Mouse (Mus musculus) intestine, postnatal 0 days (tissue): ENCODE measurements around the gene Rcan1. TPM values are rescaled to one million over a fixed set of nuclear protein-coding genes. Genes with fewer than 3 reads are reported as not detected.

ENCODE experiments used
- ATAC-seq: fragments of 200-750 bp; cut with Nextera tagmentation; 2 replicates; pipeline ENCODE4 v1.8.0; 2017; ENCODE audit warnings: mild to moderate bottlenecking, moderate TSS enrichment, moderate library complexity
- H3K27ac ChIP-seq: fragments of 300-500 bp; sonication (generic); 2 replicates; pipeline ENCODE4 v1.5.1; 2014; ENCODE audit warnings: mild to moderate bottlenecking, low read depth, low read length, moderate library complexity
- H3K27me3 ChIP-seq: fragments of 300-500 bp; sonication (generic); replicated peaks from 2 replicates; pipeline ENCODE4 v1.6.1; 2014; ENCODE audit warnings: low read length, mixed read lengths; ENCODE audit not compliant: control insufficient read depth, insufficient read depth
- H3K36me3 ChIP-seq: fragments of 300-500 bp; sonication (generic); 2 replicates; pipeline ENCODE4 v1.6.1; 2014; ENCODE audit warnings: mild to moderate bottlenecking, moderate library complexity; ENCODE audit not compliant: control insufficient read depth, insufficient read depth
- H3K4me1 ChIP-seq: fragments of 300-500 bp; sonication (generic); replicated peaks from 2 replicates; pipeline ENCODE4 v1.6.1; 2014; ENCODE audit warnings: antibody characterized with exemption, low read length, mixed read lengths; ENCODE audit not compliant: control insufficient read depth, insufficient read depth
- H3K4me2 ChIP-seq: fragments of 300-500 bp; sonication (generic); replicated peaks from 2 replicates; pipeline ENCODE4 v1.6.1; 2014; ENCODE audit warnings: low read depth, mild to moderate bottlenecking, moderate library complexity
- H3K4me3 ChIP-seq: fragments of 300-500 bp; sonication (generic); 2 replicates; pipeline ENCODE4 v1.5.1; 2014; ENCODE audit warnings: low read depth, low read length
- H3K9ac ChIP-seq: fragments of 300-500 bp; sonication (generic); 2 replicates; pipeline ENCODE4 v1.6.1; 2014; ENCODE audit warnings: mild to moderate bottlenecking, low read depth, low read length
- H3K9me3 ChIP-seq: fragments of 300-500 bp; sonication (generic); 2 replicates; pipeline ENCODE4 v1.6.1; 2016; ENCODE audit warnings: mixed run types; ENCODE audit not compliant: control insufficient read depth
- CTCF ChIP-seq: sonication (generic); IDR thresholded peaks from 2 replicates; pipeline ENCODE4 v1.5.1; 2016; ENCODE audit warnings: low read depth, mild to moderate bottlenecking, control low read depth, antibody characterized with exemption, moderate library complexity
- WGBS: fragments of 180-500 bp; shearing (Covaris S2); extraction: QIAGEN DNeasy Blood & Tissue Kit; methylation state at CpG from one replicate; pipeline ENCODE4 v1.1.7; 2014; 5-methylcytosine and 5-hydroxymethylcytosine counted together
- polyA plus RNA-seq: library from polyadenylated mRNA; unstranded; fragments of >200 nt; fragmentation: Nextera tagmentation; extraction: Ambion mirVana; gene quantifications from 2 replicates; pipeline ENCODE4 v1.2.1, GENCODE M21; 2015

Rcan1 gene
- polyA plus RNA-seq, 1 experiment from 2014 or later: 52.0 TPM

DNA sequence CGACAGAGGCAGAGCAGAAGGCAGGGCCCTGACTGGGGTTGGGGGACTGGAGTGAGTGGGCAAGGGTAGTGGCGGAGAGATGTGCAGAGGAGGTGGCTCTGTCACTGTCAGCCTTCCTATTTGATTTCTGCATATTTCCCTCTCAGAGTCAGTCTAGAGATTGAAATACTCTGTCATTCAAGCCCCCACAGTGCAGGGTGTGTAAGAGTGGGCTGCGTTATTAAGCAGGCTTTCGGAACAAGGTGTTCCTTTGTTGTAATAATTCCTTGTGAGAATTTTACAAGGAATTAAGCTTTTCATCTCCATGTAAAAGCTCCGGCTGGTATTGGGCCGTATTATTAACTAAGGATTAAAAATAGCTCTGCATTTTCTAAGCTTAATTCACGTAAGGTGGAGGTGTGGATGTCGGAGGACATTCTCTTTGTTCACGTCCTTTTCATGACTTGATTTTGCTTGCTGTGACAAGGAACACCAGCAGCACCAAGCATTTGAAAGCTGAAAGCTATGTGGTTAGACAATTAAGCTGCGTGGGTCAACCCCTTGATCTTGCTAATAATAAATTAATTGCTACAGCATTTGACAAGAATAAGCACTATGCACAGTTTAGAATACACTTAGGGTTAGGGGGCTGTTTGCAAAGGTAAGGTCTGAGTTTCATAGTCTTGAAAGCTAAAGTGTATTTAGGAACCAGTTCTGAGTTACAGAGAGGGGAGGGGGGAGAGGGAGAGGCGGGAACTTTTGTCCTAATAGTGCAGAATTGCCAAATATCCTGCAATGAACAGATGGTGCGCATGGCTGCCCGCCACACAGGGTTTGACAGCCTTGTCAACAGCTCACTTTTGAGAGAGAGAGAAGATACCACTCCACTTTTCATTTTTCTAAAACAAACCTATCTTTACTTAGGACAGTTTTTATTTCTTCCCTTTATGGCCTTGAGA is 40.4 kb upstream of the Rcan1 start:
- H3K4me3 ChIP-seq: no peak overlapping the region
- no peaks in the 10 kb centered on the region for H3K9me3 ChIP-seq
- no peak overlapping the region for H3K9ac ChIP-seq
- no peaks in the 10 kb centered on the region for H3K4me1 ChIP-seq
- no peaks in the 10 kb centered on the region for H3K27me3 ChIP-seq
- TF ChIP-seq CTCF: no peak
- WGBS: 74% methylated on average over 13 of the region's 13 CpGs
- ATAC-seq: no peak
- H3K27ac ChIP-seq: no peak overlapping the region
- no peaks in the 10 kb centered on the region; the same call in 1 of the 2 replicates for H3K36me3 ChIP-seq
- no peak overlapping the region for H3K4me2 ChIP-seq

DNA sequence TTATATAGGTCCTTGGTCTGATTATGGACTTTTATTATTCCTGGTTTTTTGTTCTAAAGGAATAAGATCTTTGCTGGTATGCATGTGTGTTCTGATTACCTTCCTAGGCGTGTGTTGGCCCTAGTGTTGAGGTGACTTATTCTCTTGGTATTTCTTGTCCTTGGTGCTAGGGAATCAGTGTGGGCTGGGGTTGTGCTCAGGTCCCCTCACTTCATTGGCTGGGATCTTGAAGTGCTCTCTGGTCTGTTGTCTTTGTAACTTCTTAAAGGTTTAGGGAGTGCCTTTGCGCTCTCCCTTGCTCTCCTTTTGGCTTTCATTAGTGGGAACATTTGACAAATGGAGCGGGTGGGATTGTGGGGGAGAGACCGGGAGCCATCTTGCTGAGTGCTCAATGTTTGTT is 36.9 kb upstream of the Rcan1 start:
- TF ChIP-seq CTCF: no peak
- WGBS: 88% methylated on average over 4 of the region's 4 CpGs
- ATAC-seq: no peak
- no peaks in the 10 kb centered on the region for H3K27me3 ChIP-seq
- H3K4me3 ChIP-seq: no peak overlapping the region
- H3K9ac ChIP-seq: no peak overlapping the region
- H3K4me2 ChIP-seq: no peak overlapping the region
- H3K36me3 ChIP-seq: peaks cover 4% of the 10 kb centered on the region; the same call in 1 of the 2 replicates
- no peak overlapping the region for H3K27ac ChIP-seq
- no peaks in the 10 kb centered on the region for H3K4me1 ChIP-seq
- no peaks in the 10 kb centered on the region for H3K9me3 ChIP-seq

DNA sequence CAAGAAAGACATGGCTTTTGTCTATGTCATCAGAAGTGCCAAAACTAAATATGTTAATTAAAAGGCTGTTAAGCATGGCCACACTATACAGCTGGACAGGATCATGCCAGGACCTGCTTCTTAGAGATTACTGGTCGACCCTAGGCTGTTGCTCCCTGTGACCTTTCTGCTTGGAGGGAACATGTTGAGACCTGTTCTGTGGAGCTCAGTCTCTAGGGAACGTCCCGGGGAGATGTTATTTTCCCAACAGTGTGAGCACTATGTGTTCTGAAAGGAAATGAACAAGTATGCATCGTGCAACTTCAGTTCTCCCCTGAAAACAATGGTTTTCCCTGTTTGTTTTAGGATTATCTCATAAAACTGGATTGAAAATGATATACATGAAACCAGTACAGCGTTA is 32.4 kb upstream of the Rcan1 start:
- no peaks in the 10 kb centered on the region for H3K9me3 ChIP-seq
- H3K27ac ChIP-seq: no peak overlapping the region
- H3K9ac ChIP-seq: no peak overlapping the region
- no peak for ATAC-seq
- no peaks in the 10 kb centered on the region for H3K27me3 ChIP-seq
- peaks cover 4% of the 10 kb centered on the region; the same call in 1 of the 2 replicates for H3K36me3 ChIP-seq
- no peaks in the 10 kb centered on the region for H3K4me1 ChIP-seq
- TF ChIP-seq CTCF: no peak
- H3K4me3 ChIP-seq: no peak overlapping the region
- no peak overlapping the region for H3K4me2 ChIP-seq
- WGBS: 59% methylated on average over 5 of the region's 5 CpGs

DNA sequence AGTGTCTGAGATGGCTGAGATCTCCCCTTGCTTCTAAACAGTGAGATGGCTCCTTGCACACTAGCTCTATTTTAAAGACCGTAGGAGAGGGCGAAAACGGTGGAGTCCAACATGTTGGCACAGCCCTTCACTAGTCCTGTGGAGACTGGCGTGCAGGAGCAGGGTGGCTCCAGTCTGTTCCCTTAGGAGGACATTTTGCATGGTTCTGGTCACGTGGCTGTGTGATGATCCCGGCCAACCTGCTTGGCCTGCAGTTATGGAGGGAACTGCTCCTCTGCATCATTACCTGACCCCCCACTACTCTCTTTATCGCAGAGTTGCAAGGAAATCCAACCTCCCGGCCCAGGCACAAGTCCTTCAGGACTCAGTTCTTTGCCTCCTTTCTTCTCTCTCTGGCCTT is 29.9 kb upstream of the Rcan1 start:
- peak; percentile 29; the same call in 1 of the 2 replicates for ATAC-seq
- Histone ChIP-seq H3K9me3 (no peaks in the 10 kb centered on the region), H3K4me2 (peak overlapping the region; percentile 74), H3K9ac (no peak overlapping the region), H3K4me3 (peak overlapping the region; percentile 11; the same call in 1 of the 2 replicates), H3K27ac (peak overlapping the region; percentile 63; the same call in 1 of the 2 replicates), H3K36me3 (peaks cover 4% of the 10 kb centered on the region; the same call in 1 of the 2 replicates), H3K27me3 (no peaks in the 10 kb centered on the region), H3K4me1 (no peaks in the 10 kb centered on the region)
- WGBS: 44% methylated on average over 8 of the region's 8 CpGs
- TF ChIP-seq CTCF: no peak

DNA sequence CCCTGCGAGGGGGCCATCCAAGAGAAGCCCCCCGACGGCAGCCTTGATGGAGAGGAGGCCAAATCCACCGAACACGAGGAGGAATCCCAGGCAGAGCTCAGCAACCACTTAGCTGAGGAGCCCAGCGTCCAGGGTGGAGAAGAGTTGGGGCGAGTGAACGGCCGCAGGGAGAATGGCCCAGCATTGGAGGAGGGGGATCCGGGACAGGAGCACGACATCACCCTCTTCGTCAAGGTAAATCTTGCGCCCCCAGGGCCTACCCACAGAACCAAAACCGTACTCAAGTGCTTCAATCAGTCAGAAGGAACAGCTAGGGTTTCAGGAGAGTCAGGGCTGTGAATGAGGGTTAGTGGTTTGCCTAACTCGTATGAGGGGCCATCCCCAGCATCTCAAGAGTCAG is 28.7 kb upstream of the Rcan1 start:
- TF ChIP-seq CTCF: no peak
- WGBS: 11% methylated on average over 15 of the region's 15 CpGs
- H3K27ac ChIP-seq: peak overlapping the region; percentile 73
- no peaks in the 10 kb centered on the region for H3K27me3 ChIP-seq
- ATAC-seq: no peak
- H3K4me2 ChIP-seq: peak overlapping the region; percentile 74
- H3K9ac ChIP-seq: peak overlapping the region; percentile 74
- H3K4me3 ChIP-seq: peak overlapping the region; percentile 58
- H3K36me3 ChIP-seq: no peaks in the 10 kb centered on the region
- no peaks in the 10 kb centered on the region for H3K4me1 ChIP-seq
- no peaks in the 10 kb centered on the region for H3K9me3 ChIP-seq

DNA sequence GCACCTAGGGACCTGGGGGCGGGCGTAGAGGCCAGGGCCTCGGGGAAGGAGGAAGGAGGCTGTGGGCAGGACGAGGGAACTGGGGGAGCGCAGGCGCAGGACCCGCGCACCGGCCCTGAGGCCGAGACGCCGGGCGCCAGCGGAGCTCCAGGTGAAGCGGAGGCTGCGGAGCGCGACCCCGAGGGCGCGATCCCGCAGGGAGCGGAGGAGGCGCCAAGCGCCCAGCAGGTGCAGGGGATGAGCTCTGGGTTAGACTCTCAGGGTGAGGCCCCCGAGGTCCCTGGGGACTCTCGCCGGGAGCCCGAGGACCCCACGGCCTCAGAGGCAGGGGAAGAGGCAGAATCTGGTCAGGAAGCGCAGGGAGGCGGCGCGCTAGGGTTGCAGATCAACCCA is 27.9 kb upstream of the Rcan1 start:
- H3K36me3 ChIP-seq: no peaks in the 10 kb centered on the region
- peak overlapping the region; percentile 74 for H3K4me2 ChIP-seq
- no peaks in the 10 kb centered on the region for H3K4me1 ChIP-seq
- H3K9me3 ChIP-seq: no peaks in the 10 kb centered on the region
- under 1% methylated on average over 33 of the region's 34 CpGs for WGBS
- peak overlapping the region; percentile 74 for H3K9ac ChIP-seq
- peak overlapping the region; percentile 73 for H3K27ac ChIP-seq
- TF ChIP-seq CTCF: 0 out of 2 replicates have a peak, but pooled peaks have one; percentile 6
- peak overlapping the region; percentile 58 for H3K4me3 ChIP-seq
- ATAC-seq: peak; percentile 56
- H3K27me3 ChIP-seq: no peaks in the 10 kb centered on the region
